Mouse (Mus musculus) bone marrow macrophage, adult 2 months (primary cell): Measurements from ENCODE around the gene Hapln4. TPM values are rescaled to one million over a fixed set of nuclear protein-coding genes. Genes with fewer than 3 reads are reported as not detected.

ENCODE experiments used
- H3K27ac ChIP-seq: 2 replicates; pipeline ENCODE4 v1.5.1; 2012; ENCODE audit warnings: low read depth, low read length; ENCODE audit not compliant: insufficient read depth
- H3K4me1 ChIP-seq: 2 replicates; pipeline ENCODE4 v1.6.1; 2012; ENCODE audit warnings: low read length; ENCODE audit not compliant: control insufficient read depth, insufficient read depth
- H3K4me3 ChIP-seq: 2 replicates; pipeline ENCODE4 v1.5.1; 2012; ENCODE audit warnings: mild to moderate bottlenecking, low read length, moderate library complexity; ENCODE audit not compliant: insufficient read depth
- CTCF ChIP-seq: IDR thresholded peaks from 2 replicates; pipeline ENCODE4 v1.5.1; 2012; ENCODE audit warnings: low read depth, mild to moderate bottlenecking, low read length, moderate library complexity
- POLR2A ChIP-seq: IDR thresholded peaks from 2 replicates; pipeline ENCODE4 v1.6.1; 2012; ENCODE audit warnings: mild to moderate bottlenecking, low read depth, low read length, borderline replicate concordance
- polyA plus RNA-seq: library from polyadenylated mRNA; stranded (reverse); fragments of >200 nt; gene quantifications from 2 replicates; pipeline ENCODE4 v1.2.4, GENCODE M21; 2012; ENCODE audit not compliant: missing spikeins, insufficient read depth, insufficient read length

The Hapln4 gene
- polyA plus RNA-seq, 1 experiment, result not detected

DNA sequence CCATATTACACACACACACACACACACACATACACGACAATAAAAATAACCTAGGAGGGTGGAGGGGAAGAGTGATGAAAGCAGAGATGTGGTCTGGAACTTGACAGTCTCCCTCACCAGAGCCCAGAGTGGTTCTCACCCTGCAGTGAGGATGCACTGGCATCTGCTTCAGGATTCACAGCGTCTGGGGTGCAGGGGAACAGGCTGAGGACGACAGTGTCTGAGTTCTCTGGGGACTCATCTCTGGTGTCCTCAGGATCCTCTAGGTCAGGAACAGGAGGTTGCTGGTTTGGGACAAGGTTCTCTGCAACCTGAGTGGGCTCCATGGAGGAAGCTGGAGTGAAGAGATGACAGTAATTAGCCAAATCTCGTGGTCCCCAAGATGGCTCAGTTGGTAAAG, 54.6 kb downstream of the Hapln4 start:
- Histone ChIP-seq H3K4me3 (no peak overlapping the region), H3K4me1 (peaks cover 13% of the 10 kb centered on the region), H3K27ac (no peak overlapping the region)
- no peak for TF ChIP-seq CTCF
- no peak for TF ChIP-seq POLR2A

DNA sequence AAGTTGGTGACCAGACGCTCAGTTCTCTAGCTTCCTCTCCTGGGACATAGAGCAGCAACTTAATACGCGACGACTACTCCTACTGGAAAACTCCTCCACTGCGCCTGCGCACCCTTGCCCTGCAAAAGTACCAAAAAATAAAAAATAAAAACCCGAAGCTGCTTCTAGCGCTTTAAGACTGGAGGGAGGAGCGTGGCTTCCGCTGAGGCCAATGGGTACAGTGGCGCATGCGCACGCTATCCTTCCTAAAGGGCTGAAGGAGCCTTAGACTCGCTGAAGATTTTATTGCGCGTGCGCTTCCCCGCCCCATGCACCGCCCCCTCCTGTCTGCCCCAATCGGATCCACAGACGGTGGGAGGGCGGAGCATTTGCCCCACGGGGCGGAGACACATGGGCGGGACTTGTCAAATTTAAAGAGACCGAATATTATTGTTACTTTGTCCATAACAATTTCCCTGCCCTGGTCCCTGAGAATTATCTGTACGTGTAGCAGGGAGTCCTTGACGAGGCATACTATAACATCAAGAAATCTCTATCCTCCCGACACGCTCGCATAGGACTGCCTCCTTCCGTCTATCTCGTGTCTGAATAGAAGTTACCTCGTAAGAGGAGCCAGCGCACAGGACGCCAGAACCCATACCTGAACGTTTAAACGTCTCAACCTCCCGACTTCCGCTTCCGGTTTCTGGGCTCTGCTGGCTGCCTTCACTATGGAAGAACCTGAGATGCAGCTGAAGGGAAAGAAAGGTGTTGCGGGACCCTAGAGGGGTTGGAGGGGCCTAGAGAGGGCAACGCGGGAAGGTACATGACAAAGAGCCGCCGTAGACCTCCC, 56.0 kb downstream of the Hapln4 start, which contains the start of the genes Rfxank, Borcs8 and Mef2b:
Rfxank (minus strand) TSS at position 129 of the 832 bp plus-strand sequence.
Borcs8 (plus strand) TSS at position 474 of the 832 bp plus-strand sequence.
Mef2b (plus strand) TSS at position 686 of the 832 bp plus-strand sequence.
- peak within 1 kb of the TSS; percentile 65 for H3K27ac ChIP-seq
- peak within 1 kb of the TSS; percentile 75 for H3K4me3 ChIP-seq
- no peak for TF ChIP-seq CTCF
- no peak for TF ChIP-seq POLR2A
- H3K4me1 ChIP-seq, result peaks cover 13% of the 10 kb centered on the region

DNA sequence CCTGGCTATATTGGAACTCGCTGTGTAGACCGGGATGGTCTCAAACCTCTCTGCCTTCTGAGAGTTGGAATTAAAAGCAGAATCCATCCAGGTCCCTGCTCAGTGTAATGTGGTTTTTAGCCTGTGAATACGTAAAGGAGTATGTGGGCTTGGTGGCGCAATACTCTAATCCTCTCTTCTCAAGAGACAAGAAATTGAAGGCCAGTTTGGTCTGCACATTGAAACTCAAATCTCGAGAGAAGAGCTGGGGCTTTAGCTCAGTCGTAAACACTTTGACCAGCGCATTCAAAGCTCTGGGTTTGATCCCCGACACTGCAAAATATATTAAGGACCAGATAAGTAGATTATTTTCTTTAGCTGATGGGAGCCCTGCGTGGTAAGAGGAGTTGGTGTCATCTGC, 56.7 kb downstream of the Hapln4 start:
- TF ChIP-seq POLR2A, result no peak
- no peak for TF ChIP-seq CTCF
- peak overlapping the region; percentile 75 for H3K4me3 ChIP-seq
- peaks cover 13% of the 10 kb centered on the region for H3K4me1 ChIP-seq

More for the DNA sequence above, 56.7 kb downstream of the Hapln4 start:
- peak overlapping the region; percentile 57 for H3K27ac ChIP-seq

Other genes with a start within 250 kb of the Hapln4 start
- gene Cilp2, start 195.8 kb upstream of the Hapln4 start, polyA plus RNA-seq, result not detected in 2 replicates
- 0.60 TPM in 1 of 2 replicates, not detected in the other for gene Tssk6, start 181.3 kb upstream of the Hapln4 start, polyA plus RNA-seq
- gene Ndufa13, start 180.9 kb upstream of the Hapln4 start, polyA plus RNA-seq, result 86.8 and 90.6 TPM in 2 replicates
- gene Yjefn3, start 180.7 kb upstream of the Hapln4 start, polyA plus RNA-seq, result not detected in 2 replicates
- gene Gatad2a, start 87.1 kb upstream of the Hapln4 start, polyA plus RNA-seq, result 36.5 and 36.9 TPM in 2 replicates
- 47.2 and 51.1 TPM in 2 replicates for gene Mau2, start 40.7 kb upstream of the Hapln4 start, polyA plus RNA-seq
- 23.4 and 25.5 TPM in 2 replicates for gene Sugp1, start 40.6 kb upstream of the Hapln4 start, polyA plus RNA-seq
- not detected in 2 replicates for gene Tm6sf2, start 10.5 kb upstream of the Hapln4 start, polyA plus RNA-seq
- gene Ncan, start 37.4 kb downstream of the Hapln4 start, polyA plus RNA-seq, result not detected in 2 replicates
- 21.2 and 21.9 TPM in 2 replicates for gene Nr2c2ap, start 47.9 kb downstream of the Hapln4 start, polyA plus RNA-seq
- gene Rfxank, start 55.7 kb downstream of the Hapln4 start, polyA plus RNA-seq, result 13.5 and 15.8 TPM in 2 replicates
- gene Borcs8, start 56.0 kb downstream of the Hapln4 start, polyA plus RNA-seq, result 43.3 and 51.9 TPM in 2 replicates
- not detected in 2 replicates for gene Mef2b, start 56.3 kb downstream of the Hapln4 start, polyA plus RNA-seq
- 27.5 and 28.1 TPM in 2 replicates for gene Tmem161a, start 88.9 kb downstream of the Hapln4 start, polyA plus RNA-seq
- 2.9 and 3.8 TPM in 2 replicates for gene Slc25a42, start 128.8 kb downstream of the Hapln4 start, polyA plus RNA-seq
- 24.3 and 26.5 TPM in 2 replicates for gene Sugp2, start 150.8 kb downstream of the Hapln4 start, polyA plus RNA-seq
- gene Armc6, start 151.0 kb downstream of the Hapln4 start, polyA plus RNA-seq, result 5.0 and 6.6 TPM in 2 replicates
- 27.4 and 29.3 TPM in 2 replicates for gene Homer3, start 199.4 kb downstream of the Hapln4 start, polyA plus RNA-seq
- gene Ddx49, start 219.0 kb downstream of the Hapln4 start, polyA plus RNA-seq, result 23.9 and 24.3 TPM in 2 replicates
- gene Cope, start 219.1 kb downstream of the Hapln4 start, polyA plus RNA-seq, result 119 and 139 TPM in 2 replicates
- not detected in 2 replicates for gene Cers1, start 232.3 kb downstream of the Hapln4 start, polyA plus RNA-seq
- gene Gdf1, start 246.4 kb downstream of the Hapln4 start, polyA plus RNA-seq, result not detected in 2 replicates